Mouse (Mus musculus) B cell, adult 67 days (primary cell): ENCODE data around the gene Cyp4f16. TPM values are rescaled to one million over a fixed set of nuclear protein-coding genes. Genes with fewer than 3 reads are reported as not detected.

Experiments used
- total RNA-seq, 2 experiments: library from RNA; stranded (reverse); gene quantifications; 4 replicates each; pipeline ENCODE4 v1.2.4; 2023

Gene Cyp4f16
- total RNA-seq, result 1 to 10 TPM; 2.2 to 4.1 TPM

GRCm38 (mm10) chr17:32536051-32536866 lies at the start of gene Cyp4f16:
Cyp4f16 (plus strand) TSS chr17:32536558.

GRCm38 (mm10) chr17:32505851-32506728 lies 30.3 kb upstream of the Cyp4f16 start, which contains the start of gene Cyp4f17:
Cyp4f17 (plus strand) TSS chr17:32506050.

Other genes with a start within 250 kb of the Cyp4f16 start
- 100 to 1,000 TPM; 321 to 345 TPM for gene Akap8, start 215.3 kb upstream of the Cyp4f16 start, total RNA-seq
- gene Akap8l, start 186.0 kb upstream of the Cyp4f16 start, total RNA-seq, result 100 to 1,000 TPM; 224 to 249 TPM
- 10 to 100 TPM; 39.2 to 41.5 TPM for gene Wiz, start 147.1 kb upstream of the Cyp4f16 start, total RNA-seq
- 100 to 1,000 TPM; 340 to 356 TPM for gene Rasal3, start 133.0 kb upstream of the Cyp4f16 start, total RNA-seq
- gene Pglyrp2, start 112.4 kb upstream of the Cyp4f16 start, total RNA-seq, result 10 to 100 TPM; 35.9 to 45.0 TPM
- not detected for gene Cyp4f39, start 83.8 kb upstream of the Cyp4f16 start, total RNA-seq
- under 1 TPM; 0.23 to 0.36 TPM for gene Cyp4f17, start 30.5 kb upstream of the Cyp4f16 start, total RNA-seq
- not detected for gene Cyp4f37, start 84.8 kb downstream of the Cyp4f16 start, total RNA-seq
- gene Cyp4f40, start 122.3 kb downstream of the Cyp4f16 start, total RNA-seq, result not detected
- not detected for gene Cyp4f15, start 149.1 kb downstream of the Cyp4f16 start, total RNA-seq